Mouse (Mus musculus): ENCODE results near the gene Kxd1.

The Kxd1 gene

GRCm38 (mm10) chr8:70469295-70469916 is 58.4 kb downstream of the Kxd1 start:
- CTCF ChIA-PET: no interaction called here

GRCm38 (mm10) chr8:70468733-70469132 is 59.0 kb downstream of the Kxd1 start:
- CTCF ChIA-PET: no interaction called here

GRCm38 (mm10) chr8:70467907-70468306 is 59.8 kb downstream of the Kxd1 start:
- CTCF ChIA-PET: no interaction called here

- CTCF ChIA-PET: interaction anchor here (0.6 kb wide), 1 partner anchor 233 kb away, joined by 4 read pairs; no protein-coding TSS in a partner anchor
Measured at GRCm38 (mm10) chr8:70467229-70467725, 60.5 kb downstream of the Kxd1 start.

- CTCF ChIA-PET: interaction anchor here (0.6 kb wide), 1 partner anchor 234 kb away, joined by 4 read pairs; no protein-coding TSS in a partner anchor
Measured at GRCm38 (mm10) chr8:70466771-70467170, 61.0 kb downstream of the Kxd1 start.

GRCm38 (mm10) chr8:70466305-70466704 is 61.5 kb downstream of the Kxd1 start:
- CTCF ChIA-PET: interaction anchor here (0.6 kb wide), 2 partner anchors 234 to 294 kb away, joined by 4 to 11 read pairs; partner anchors contain the start of gene Tmem161a

GRCm38 (mm10) chr8:70465701-70466100 is 62.1 kb downstream of the Kxd1 start:
- CTCF ChIA-PET: interaction anchor here (0.6 kb wide), 1 partner anchor 293 kb away, joined by 11 read pairs; the partner anchor contains the start of gene Tmem161a

- CTCF ChIA-PET: no interaction called here
Measured at GRCm38 (mm10) chr8:70464162-70464561, 63.6 kb downstream of the Kxd1 start.

GRCm38 (mm10) chr8:70463306-70463705 is 64.5 kb downstream of the Kxd1 start:
- CTCF ChIA-PET: no interaction called here

GRCm38 (mm10) chr8:70462516-70462813 is 65.3 kb downstream of the Kxd1 start:
- CTCF ChIA-PET: no interaction called here

GRCm38 (mm10) chr8:70461765-70462515 is 65.8 kb downstream of the Kxd1 start:
- CTCF ChIA-PET: no interaction called here

- CTCF ChIA-PET: no interaction called here
Measured at GRCm38 (mm10) chr8:70460606-70461005, 67.2 kb downstream of the Kxd1 start.

GRCm38 (mm10) chr8:70460199-70460598 is 67.6 kb downstream of the Kxd1 start:
- CTCF ChIA-PET: no interaction called here

GRCm38 (mm10) chr8:70459636-70460035 is 68.1 kb downstream of the Kxd1 start:
- CTCF ChIA-PET: interaction anchor here (1.0 kb wide), 1 partner anchor 47 kb away, joined by 3 read pairs; no protein-coding TSS in a partner anchor

- CTCF ChIA-PET: no interaction called here
Measured at GRCm38 (mm10) chr8:70458462-70458861, 69.3 kb downstream of the Kxd1 start.

Measured in spleen, embryonic (tissue).